ENCODE assay signal across 10 mouse cellular contexts in the genomic region with DNA sequence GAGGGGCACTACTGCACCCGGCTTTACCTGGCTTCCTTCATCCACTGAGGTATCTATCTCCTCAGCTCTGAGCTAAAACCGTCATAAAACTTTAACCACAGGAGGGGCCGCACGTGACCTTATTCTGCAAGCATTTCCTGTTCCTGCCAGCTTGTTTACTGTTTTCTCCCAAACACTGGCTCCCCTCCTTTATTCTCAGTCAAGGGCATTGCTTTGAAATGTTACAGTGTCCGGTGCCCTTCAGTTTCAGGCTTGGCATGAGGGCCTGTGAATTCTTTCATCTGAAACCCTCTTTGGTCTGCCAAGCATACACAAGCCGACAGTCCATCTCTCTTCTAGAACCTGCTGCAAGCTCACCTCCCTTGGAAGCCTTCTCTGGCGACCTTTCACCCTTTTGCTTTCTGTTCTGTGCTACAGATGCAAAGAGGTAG. TPM values are rescaled to one million over a fixed set of nuclear protein-coding genes. Genes with fewer than 3 reads are reported as not detected.
DNase-seq lines count a peak whose midpoint lies in the region; ATAC-seq lines count a peak whose summit lies in the region.
"Had no signal": no experiment of that assay in that cellular context is flagged by ENCODE, and none has a peak within 500 bp of the region (broad histone marks: within the 10 kb centered on the region; RNA-seq: fewer than 3 reads in every experiment).

No protein-coding gene starts in this region.

- 42% methylated on average over 7 of the region's 7 CpGs for WGBS in heart, embryonic 14.5 days
- WGBS in midbrain, embryonic 11.5 days = 71% methylated on average over 7 of the region's 7 CpGs

- H3K27me3 ChIP-seq in heart, embryonic 14.5 days (ENCODE audit: control insufficient read depth, insufficient read depth, low read length) = no peaks in the 10 kb centered on the region
- no peaks in the 10 kb centered on the region; the same call in 1 of the 2 replicates for H3K27me3 ChIP-seq in midbrain, embryonic 11.5 days (ENCODE audit: control insufficient read depth, insufficient read depth, low read length)

- no peaks in the 10 kb centered on the region for H3K9me3 ChIP-seq in heart, embryonic 14.5 days (ENCODE audit: control insufficient read depth, low read length)
- no peaks in the 10 kb centered on the region for H3K9me3 ChIP-seq in midbrain, embryonic 11.5 days (ENCODE audit: control insufficient read depth, low read length)

- H3K4me1 ChIP-seq in heart, embryonic 14.5 days (ENCODE audit: control insufficient read depth in 2 of 2, insufficient read depth in 2 of 2, low read length in 2 of 2) = peaks cover 23 to 31% of the 10 kb centered on the region in 2 experiments
- peaks cover 13% of the 10 kb centered on the region for H3K4me1 ChIP-seq in midbrain, embryonic 11.5 days (ENCODE audit: control insufficient read depth, insufficient read depth, low read length)

- no peak for ATAC-seq in heart, embryonic 14.5 days (ENCODE audit: insufficient number of reproducible peaks, insufficient read depth, low FRiP score, low read depth)
- ATAC-seq in midbrain, embryonic 11.5 days (ENCODE audit: low FRiP score) = no peak

- no peak overlapping the region for H3K4me3 ChIP-seq in heart, embryonic 14.5 days (ENCODE audit: control insufficient read depth in 1 of 2, insufficient read depth in 1 of 2, low read depth in 1 of 2, low read length in 2 of 2)
- no peak overlapping the region for H3K4me3 ChIP-seq in midbrain, embryonic 11.5 days (ENCODE audit: low read depth, low read length)

- H3K9ac ChIP-seq in heart, embryonic 14.5 days (ENCODE audit: low read length) = peak overlapping the region; percentile 45; the same call in 1 of the 2 replicates
- no peak overlapping the region for H3K9ac ChIP-seq in midbrain, embryonic 11.5 days (ENCODE audit: low read length)

- peak overlapping the region; percentile 64 to 70 for H3K27ac ChIP-seq in heart, embryonic 14.5 days (replicated peaks in 1 of 2; ENCODE audit: control insufficient read depth in 1 of 2, insufficient read depth in 1 of 2, low read depth in 2 of 2, low read length in 2 of 2)
- no peak overlapping the region for H3K27ac ChIP-seq in midbrain, embryonic 11.5 days (ENCODE audit: low read depth, low read length)

- H3K4me2 ChIP-seq in heart, embryonic 14.5 days (ENCODE audit: low read length) = peak overlapping the region; percentile 28
- no peak overlapping the region for H3K4me2 ChIP-seq in midbrain, embryonic 11.5 days

- H3K36me3 ChIP-seq in heart, embryonic 14.5 days (ENCODE audit: control insufficient read depth, insufficient read depth, low read length) = no peaks in the 10 kb centered on the region
- H3K36me3 ChIP-seq in midbrain, embryonic 11.5 days (ENCODE audit: control insufficient read depth, insufficient read depth, low read length) = no peaks in the 10 kb centered on the region

- peak; percentile 36 to 46 for DNase-seq in heart, adult 18-20 months
- DNase-seq in heart, adult 9 months (ENCODE audit: low spot score in 2 of 2) = no peak
- DNase-seq in kidney, postnatal 25 days = peak; percentile 89
- peak; percentile 51 to 56 for DNase-seq in thymus, postnatal 10 days (ENCODE audit: low spot score in 2 of 2)
- no peak for DNase-seq in cerebellum, adult 11-12 months
- DNase-seq in adipocyte (ENCODE audit: low spot score) = no peak
- DNase-seq in midbrain, embryonic 11.5 days (ENCODE audit: low spot score, missing footprints) = no peak
- DNase-seq: layer of hippocampus, postnatal 36 days had no signal

RNA-seq across cellular contexts. Expression of gene Terf2, which starts 22.5 kb away (rescaled TPM):
- 10 to 100 TPM; 11.8 to 13.5 TPM for total RNA-seq in heart, adult 18-20 months (2021)
- 8.3 and 9.8 TPM in 2 replicates for polyA plus RNA-seq in heart, embryonic 14.5 days (2014; fragmentation: Nextera tagmentation; extraction: Ambion mirVana)
- polyA plus RNA-seq in midbrain, embryonic 11.5 days (2014; fragmentation: Nextera tagmentation; extraction: Ambion mirVana) = 16.4 and 16.6 TPM in 2 replicates

RNA-seq across cellular contexts. Expression of gene Cyb5b, which starts 31.6 kb away (rescaled TPM):
- total RNA-seq in heart, adult 18-20 months (2021) = 10 to 100 TPM; 38.5 to 41.7 TPM
- 65.6 and 71.9 TPM in 2 replicates for polyA plus RNA-seq in heart, embryonic 14.5 days (2014; fragmentation: Nextera tagmentation; extraction: Ambion mirVana)
- 177 and 192 TPM in 2 replicates for polyA plus RNA-seq in midbrain, embryonic 11.5 days (2014; fragmentation: Nextera tagmentation; extraction: Ambion mirVana)

RNA-seq across cellular contexts. Expression of gene Tmed6, which starts 53.4 kb away (rescaled TPM):
- total RNA-seq in heart, adult 18-20 months (2021) = not detected
- not detected in 2 replicates for polyA plus RNA-seq in heart, embryonic 14.5 days (2014; fragmentation: Nextera tagmentation; extraction: Ambion mirVana)
- not detected in 2 replicates for polyA plus RNA-seq in midbrain, embryonic 11.5 days (2014; fragmentation: Nextera tagmentation; extraction: Ambion mirVana)
- total RNA-seq: common myeloid progenitor, adult 5-6 weeks; layer of hippocampus, postnatal 36 days had no signal

Comparison
In these comparisons a context has a peak if more than half of its experiments do, and no peak if none do; other contexts are left out.
1. DNase-seq: peak in heart, adult 18-20 months (2 of 2), kidney, postnatal 25 days (2 of 2) and thymus, postnatal 10 days (2 of 2); none in heart, adult 9 months (0 of 2), cerebellum, adult 11-12 months (single experiment), adipocyte (single experiment) and midbrain, embryonic 11.5 days (single experiment).